Mouse (Mus musculus): ENCODE measurements around the gene Daam1. TPM values are rescaled to one million over a fixed set of nuclear protein-coding genes. Genes with fewer than 3 reads are reported as not detected.
A peak's percentile ranks its signal among the peaks of the same experiment; 100 is the strongest.

The Daam1 gene
- polyA plus RNA-seq, 1 experiment from 2014 or later: 10.4 TPM

GRCm38 (mm10) chr12:71848037-71848776 lies 17.3 kb downstream of the Daam1 start:
- Histone ChIP-seq H3K4me1 (peaks cover 7% of the 10 kb centered on the region), H3K27ac (no peak overlapping the region), H3K4me3 (no peak overlapping the region), H3K4me2 (no peak overlapping the region), H3K9me3 (no peaks in the 10 kb centered on the region), H3K9ac (no peak overlapping the region), H3K27me3 (no peaks in the 10 kb centered on the region), H3K36me3 (no peaks in the 10 kb centered on the region)
- 47% methylated on average over 5 of the region's 5 CpGs for WGBS
- ATAC-seq (ENCODE audit: insufficient number of reproducible peaks, insufficient read depth, low FRiP score, low TSS enrichment, low read depth): no peak

GRCm38 (mm10) chr12:71849051-71849450 lies 18.2 kb downstream of the Daam1 start:
- no peak overlapping the region for H3K9ac ChIP-seq
- no peak for ATAC-seq (ENCODE audit: insufficient number of reproducible peaks, insufficient read depth, low FRiP score, low TSS enrichment, low read depth)
- 96% methylated on average over 7 of the region's 7 CpGs for WGBS

GRCm38 (mm10) chr12:71850135-71850534 lies 19.3 kb downstream of the Daam1 start:
- H3K4me2 ChIP-seq: no peak overlapping the region
- no peaks in the 10 kb centered on the region for H3K9me3 ChIP-seq
- peaks cover 22% of the 10 kb centered on the region for H3K4me1 ChIP-seq
- H3K36me3 ChIP-seq: no peaks in the 10 kb centered on the region
- WGBS: 84% methylated on average over 5 of the region's 5 CpGs
- ATAC-seq (ENCODE audit: insufficient number of reproducible peaks, insufficient read depth, low FRiP score, low TSS enrichment, low read depth): no peak
- H3K4me3 ChIP-seq: no peak overlapping the region
- no peak overlapping the region for H3K27ac ChIP-seq
- H3K27me3 ChIP-seq: no peaks in the 10 kb centered on the region
- no peak overlapping the region for H3K9ac ChIP-seq

More at GRCm38 (mm10) chr12:71849051-71849450, 18.2 kb downstream of the Daam1 start:
- Histone ChIP-seq H3K27me3 (no peaks in the 10 kb centered on the region), H3K4me3 (no peak overlapping the region), H3K4me1 (peaks cover 11% of the 10 kb centered on the region), H3K4me2 (no peak overlapping the region), H3K27ac (no peak overlapping the region), H3K9me3 (no peaks in the 10 kb centered on the region), H3K36me3 (no peaks in the 10 kb centered on the region)

- H3K4me3 ChIP-seq: no peak overlapping the region
- ATAC-seq (ENCODE audit: insufficient number of reproducible peaks, insufficient read depth, low FRiP score, low TSS enrichment, low read depth): no peak
- H3K4me2 ChIP-seq: no peak overlapping the region
- H3K9me3 ChIP-seq: no peaks in the 10 kb centered on the region
- no peaks in the 10 kb centered on the region for H3K36me3 ChIP-seq
- no peaks in the 10 kb centered on the region for H3K27me3 ChIP-seq
- H3K4me1 ChIP-seq: peaks cover 43% of the 10 kb centered on the region
- H3K27ac ChIP-seq: no peak overlapping the region
- H3K9ac ChIP-seq: no peak overlapping the region
- WGBS: 39% methylated on average over 7 of the region's 7 CpGs
Measured at GRCm38 (mm10) chr12:71852678-71853077, 21.8 kb downstream of the Daam1 start.

DNA sequence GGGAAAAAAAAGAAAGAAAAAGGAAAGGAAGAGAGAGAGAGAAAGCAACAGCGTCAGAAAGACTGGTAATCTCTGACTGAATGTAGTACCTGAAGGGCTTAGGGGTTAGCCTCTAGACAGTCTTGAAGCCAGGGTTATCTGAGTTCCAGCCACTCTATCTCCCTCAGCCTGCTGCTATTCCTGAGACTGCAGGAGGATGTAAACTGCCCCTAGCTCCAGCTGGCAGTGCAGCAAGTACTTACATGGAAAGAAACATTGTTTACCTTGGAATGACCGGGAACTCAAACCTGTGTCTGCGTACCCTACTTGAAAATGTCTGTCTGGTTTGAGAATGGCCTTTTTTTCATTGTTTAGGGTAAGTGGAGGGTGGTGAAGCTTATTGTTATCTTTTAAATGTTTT lies 22.8 kb downstream of the Daam1 start:
- Histone ChIP-seq H3K9me3 (no peaks in the 10 kb centered on the region), H3K4me3 (no peak overlapping the region), H3K27ac (no peak overlapping the region), H3K9ac (no peak overlapping the region), H3K27me3 (no peaks in the 10 kb centered on the region), H3K4me2 (no peak overlapping the region), H3K36me3 (no peaks in the 10 kb centered on the region), H3K4me1 (peaks cover 48% of the 10 kb centered on the region)
- 92% methylated on average over 3 of the region's 3 CpGs for WGBS
- no peak for ATAC-seq (ENCODE audit: insufficient number of reproducible peaks, insufficient read depth, low FRiP score, low TSS enrichment, low read depth)

DNA sequence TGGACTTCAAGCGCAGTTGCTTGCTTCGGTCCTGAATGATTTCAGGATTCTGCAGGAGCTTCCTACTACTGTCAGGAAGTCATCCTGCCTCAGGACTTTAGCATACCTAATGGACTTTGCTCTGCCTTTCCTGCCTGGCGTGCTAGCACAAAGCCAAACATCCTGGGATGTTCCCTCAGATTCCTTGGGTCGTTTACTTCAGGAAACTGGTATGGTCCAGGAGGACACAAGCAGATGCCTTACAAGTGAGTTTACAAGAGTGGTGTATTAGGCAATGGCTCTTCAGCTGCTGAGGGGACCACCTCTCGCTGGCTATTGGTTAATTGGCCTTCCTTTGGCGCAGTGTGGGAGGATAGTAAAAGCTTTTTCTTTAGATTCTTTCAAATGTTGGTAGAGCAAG lies 23.3 kb downstream of the Daam1 start:
- Histone ChIP-seq H3K4me2 (no peak overlapping the region), H3K4me1 (peaks cover 48% of the 10 kb centered on the region), H3K27ac (no peak overlapping the region), H3K27me3 (no peaks in the 10 kb centered on the region), H3K9ac (no peak overlapping the region), H3K36me3 (no peaks in the 10 kb centered on the region), H3K4me3 (no peak overlapping the region), H3K9me3 (no peaks in the 10 kb centered on the region)
- 66% methylated on average over 6 of the region's 6 CpGs for WGBS
- ATAC-seq (ENCODE audit: insufficient number of reproducible peaks, insufficient read depth, low FRiP score, low TSS enrichment, low read depth): no peak

DNA sequence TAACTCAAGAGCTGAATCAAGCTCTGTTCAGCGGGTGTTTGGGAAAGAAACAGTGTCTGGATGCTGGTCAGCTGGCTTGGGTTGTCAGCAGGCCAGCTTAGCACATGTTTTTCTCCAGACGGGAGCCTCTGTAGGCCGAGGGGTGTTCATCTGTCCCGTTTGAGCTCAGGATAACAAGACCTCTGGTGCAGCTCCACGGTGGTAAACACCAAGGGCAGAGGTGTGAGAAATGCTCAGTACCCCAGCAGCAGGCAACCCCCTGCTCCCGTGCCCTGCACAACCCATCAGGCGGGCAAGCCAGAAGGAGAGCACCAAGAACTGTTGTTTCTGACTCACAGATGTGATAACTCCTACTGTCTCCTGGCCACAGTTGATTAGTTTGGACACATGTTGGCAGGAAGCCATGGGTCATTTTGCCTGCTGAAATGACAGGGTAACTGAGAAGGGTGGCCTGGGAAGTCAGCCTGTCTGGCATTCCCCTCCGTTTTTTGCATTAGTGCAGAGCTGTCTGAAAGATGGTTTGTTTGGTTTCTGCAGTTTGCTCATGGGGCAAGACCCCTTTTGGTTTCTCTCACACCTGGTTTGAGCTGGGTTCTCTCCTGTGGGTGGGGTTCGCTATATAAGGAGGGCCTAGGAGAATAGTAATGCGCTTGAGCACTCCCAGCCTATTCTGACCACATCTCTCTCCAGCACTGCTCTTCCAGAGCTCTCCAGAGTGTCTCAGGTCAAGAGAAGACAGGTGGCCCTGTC lies 25.0 kb downstream of the Daam1 start:
- 36% methylated on average over 10 of the region's 10 CpGs for WGBS
- Histone ChIP-seq H3K27ac (peak overlapping the region; percentile 68), H3K4me2 (peak overlapping the region; percentile 11), H3K9me3 (no peaks in the 10 kb centered on the region), H3K36me3 (no peaks in the 10 kb centered on the region), H3K27me3 (no peaks in the 10 kb centered on the region), H3K4me3 (no peak overlapping the region), H3K4me1 (peaks cover 53% of the 10 kb centered on the region), H3K9ac (no peak overlapping the region)
- no peak for ATAC-seq (ENCODE audit: insufficient number of reproducible peaks, insufficient read depth, low FRiP score, low TSS enrichment, low read depth)

DNA sequence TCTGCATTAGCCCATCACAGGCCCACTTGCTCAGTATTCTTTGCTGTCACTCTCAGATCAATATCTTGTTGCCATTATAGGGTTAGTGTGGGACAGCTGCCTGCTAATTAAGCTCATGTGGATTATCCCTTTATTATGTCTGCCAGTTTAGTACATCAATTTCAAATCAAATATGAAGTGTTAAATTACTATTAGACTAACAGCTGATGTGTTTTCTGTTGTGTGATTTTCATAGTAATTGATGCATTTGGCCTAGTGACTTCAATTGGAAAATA lies 25.5 kb downstream of the Daam1 start:
- Histone ChIP-seq H3K4me3 (no peak overlapping the region), H3K9me3 (no peaks in the 10 kb centered on the region), H3K9ac (no peak overlapping the region), H3K27me3 (no peaks in the 10 kb centered on the region), H3K4me1 (peaks cover 54% of the 10 kb centered on the region), H3K36me3 (no peaks in the 10 kb centered on the region), H3K4me2 (peak overlapping the region; percentile 11; the same call in 1 of the 2 replicates), H3K27ac (peak overlapping the region; percentile 68; the same call in 1 of the 2 replicates)
- ATAC-seq (ENCODE audit: insufficient number of reproducible peaks, insufficient read depth, low FRiP score, low TSS enrichment, low read depth): no peak

GRCm38 (mm10) chr12:71859096-71859495 lies 28.2 kb downstream of the Daam1 start:
- Histone ChIP-seq H3K27ac (no peak overlapping the region), H3K4me3 (no peak overlapping the region), H3K9ac (no peak overlapping the region), H3K4me1 (peaks cover 58% of the 10 kb centered on the region), H3K4me2 (no peak overlapping the region), H3K27me3 (no peaks in the 10 kb centered on the region), H3K9me3 (no peaks in the 10 kb centered on the region), H3K36me3 (no peaks in the 10 kb centered on the region)
- WGBS: 71% methylated on average over 5 of the region's 5 CpGs
- no peak; the same call in 1 of the 2 replicates for ATAC-seq (ENCODE audit: insufficient number of reproducible peaks, insufficient read depth, low FRiP score, low TSS enrichment, low read depth)

GRCm38 (mm10) chr12:71863846-71864543 lies 33.1 kb downstream of the Daam1 start:
- 21% methylated on average over 10 of the region's 10 CpGs for WGBS
- no peak overlapping the region for H3K4me3 ChIP-seq
- H3K27ac ChIP-seq: 0 out of 2 replicates have a peak overlapping the region, but pooled peaks have one; percentile 45
- no peak overlapping the region for H3K9ac ChIP-seq
- no peaks in the 10 kb centered on the region for H3K27me3 ChIP-seq
- H3K4me2 ChIP-seq: peak overlapping the region; percentile 11; the same call in 1 of the 2 replicates
- peaks cover 50% of the 10 kb centered on the region for H3K4me1 ChIP-seq
- H3K9me3 ChIP-seq: no peaks in the 10 kb centered on the region
- H3K36me3 ChIP-seq: no peaks in the 10 kb centered on the region
- no peak for ATAC-seq (ENCODE audit: insufficient number of reproducible peaks, insufficient read depth, low FRiP score, low TSS enrichment, low read depth)

DNA sequence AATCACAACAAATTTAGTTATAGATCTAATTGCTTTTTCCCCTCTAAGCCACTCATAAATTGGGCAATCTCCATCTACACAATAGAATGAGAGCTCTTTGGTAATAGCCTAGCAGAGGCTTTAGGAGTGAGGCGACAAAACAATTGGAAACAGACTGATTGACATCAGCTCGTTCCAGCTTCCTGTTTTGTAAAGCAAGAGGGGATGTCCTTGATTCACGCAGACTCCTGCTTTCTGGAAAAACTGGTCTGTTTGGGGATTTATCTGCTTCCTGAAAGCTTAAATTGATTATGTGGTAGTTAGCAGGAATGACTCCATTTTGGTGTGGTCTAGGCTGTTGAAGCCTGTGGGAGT lies 33.6 kb downstream of the Daam1 start:
- no peaks in the 10 kb centered on the region for H3K27me3 ChIP-seq
- no peak overlapping the region for H3K4me3 ChIP-seq
- H3K9ac ChIP-seq: no peak overlapping the region
- 10% methylated on average over 3 of the region's 3 CpGs for WGBS
- peaks cover 54% of the 10 kb centered on the region for H3K4me1 ChIP-seq
- H3K4me2 ChIP-seq: no peak overlapping the region
- no peaks in the 10 kb centered on the region for H3K36me3 ChIP-seq
- ATAC-seq (ENCODE audit: insufficient number of reproducible peaks, insufficient read depth, low FRiP score, low TSS enrichment, low read depth): no peak
- no peak overlapping the region for H3K27ac ChIP-seq
- H3K9me3 ChIP-seq: no peaks in the 10 kb centered on the region

DNA sequence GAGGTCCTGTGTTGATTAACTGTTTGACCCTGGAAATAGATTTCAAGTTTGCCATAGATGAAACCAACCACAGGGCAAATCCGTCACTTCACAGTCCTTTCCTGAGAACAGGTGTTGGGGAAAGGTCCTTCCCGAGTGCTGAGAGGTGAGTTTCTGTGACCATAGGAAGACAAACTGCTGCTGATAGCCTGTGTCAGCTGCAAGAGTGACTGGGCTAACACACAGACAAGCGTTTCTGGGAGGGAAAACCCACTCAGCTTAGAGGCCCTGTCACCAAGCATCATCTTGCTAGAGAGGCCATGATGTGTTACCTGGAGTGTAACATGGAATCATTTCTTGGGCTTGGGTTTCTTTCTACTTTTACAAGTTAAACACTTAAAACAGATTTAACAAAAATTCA lies 35.1 kb downstream of the Daam1 start:
- Histone ChIP-seq H3K9me3 (no peaks in the 10 kb centered on the region), H3K9ac (no peak overlapping the region), H3K4me3 (no peak overlapping the region), H3K27me3 (no peaks in the 10 kb centered on the region), H3K4me2 (no peak overlapping the region), H3K27ac (no peak overlapping the region), H3K36me3 (no peaks in the 10 kb centered on the region), H3K4me1 (peaks cover 58% of the 10 kb centered on the region)
- no peak for ATAC-seq (ENCODE audit: insufficient number of reproducible peaks, insufficient read depth, low FRiP score, low TSS enrichment, low read depth)
- 73% methylated on average over 3 of the region's 3 CpGs for WGBS

Data from embryonic facial prominence, embryonic 13.5 days (tissue).